Mouse (Mus musculus): ENCODE results near the gene Tmem151a. TPM values are rescaled to one million over a fixed set of nuclear protein-coding genes. Genes with fewer than 3 reads are reported as not detected.
A peak's percentile ranks its signal among the peaks of the same experiment; 100 is the strongest.

Gene Tmem151a
- polyA plus RNA-seq, 1 experiment from 2014 or later, result 2.2 TPM

DNA sequence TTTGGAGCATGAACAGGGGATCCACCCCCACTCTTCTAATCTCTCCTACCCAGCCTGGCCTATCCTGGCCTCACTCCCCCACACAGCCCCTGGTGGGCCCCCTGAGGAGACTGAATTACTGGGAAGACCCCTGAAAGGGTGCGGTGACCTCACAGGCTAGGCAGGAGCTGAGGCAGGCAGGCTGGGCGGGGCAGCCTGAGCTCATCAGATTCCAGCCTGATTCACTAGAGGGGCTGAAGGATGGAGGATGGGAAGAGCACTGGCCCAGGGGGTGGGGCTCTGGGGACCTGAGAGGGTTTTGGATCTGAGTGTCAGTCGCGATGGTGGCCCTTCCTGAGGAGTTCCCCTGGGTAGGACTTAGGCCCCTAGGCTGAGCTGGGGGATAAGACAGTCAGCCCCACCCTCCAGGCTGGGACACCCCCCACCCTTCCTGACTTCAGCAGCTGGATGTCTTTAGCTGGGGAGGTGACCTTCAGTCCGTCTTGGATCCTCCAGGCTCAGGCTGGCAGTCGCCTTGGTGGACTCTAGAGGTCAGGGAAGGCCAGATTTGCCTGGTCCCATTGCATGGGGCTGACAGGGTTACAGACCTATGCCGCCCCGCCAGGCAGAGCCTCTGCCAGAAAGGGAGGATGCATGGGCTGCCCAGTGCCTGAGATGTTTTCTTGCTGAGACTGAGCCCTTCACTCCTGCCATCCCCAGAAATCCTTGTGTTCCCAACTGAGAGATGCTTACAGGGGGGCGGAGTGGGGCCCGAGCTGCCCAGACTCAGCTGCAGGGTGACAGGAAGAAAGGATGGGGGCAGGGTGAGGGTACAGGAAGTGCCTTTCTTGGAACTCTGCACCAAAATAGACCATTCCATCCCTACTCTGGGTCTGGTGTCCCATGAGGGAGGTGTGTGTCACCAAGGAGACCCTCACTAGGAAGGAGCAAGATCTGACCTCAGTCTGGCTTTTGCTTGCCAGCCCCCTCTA is 26.2 kb downstream of the Tmem151a start:
- ATAC-seq (ENCODE audit: insufficient number of reproducible peaks, low FRiP score, low TSS enrichment, low read depth) (no peak), DNase-seq (ENCODE audit: low spot score) (no peak)
- peak overlapping the region; percentile 3; the same call in 1 of the 2 replicates for H3K9ac ChIP-seq (ENCODE audit: low read length)
- WGBS, result 12% methylated on average over 10 of the region's 10 CpGs
- H3K4me1 ChIP-seq (ENCODE audit: control insufficient read depth, insufficient read depth, low read length), result peaks cover 45% of the 10 kb centered on the region
- H3K9me3 ChIP-seq (ENCODE audit: control insufficient read depth, low read length), result no peaks in the 10 kb centered on the region
- no peaks in the 10 kb centered on the region for H3K27me3 ChIP-seq (ENCODE audit: control insufficient read depth, insufficient read depth, low read length)
- no peak overlapping the region for H3K4me3 ChIP-seq (ENCODE audit: low read depth, low read length)
- H3K27ac ChIP-seq (replicated peaks; ENCODE audit: low read depth, low read length), result peak overlapping the region; percentile 36; the same call in 1 of the 2 replicates
- no peaks in the 10 kb centered on the region for H3K36me3 ChIP-seq (ENCODE audit: control insufficient read depth, insufficient read depth, low read length)
- H3K4me2 ChIP-seq (ENCODE audit: low read depth, severe bottlenecking), result no peak overlapping the region

DNA sequence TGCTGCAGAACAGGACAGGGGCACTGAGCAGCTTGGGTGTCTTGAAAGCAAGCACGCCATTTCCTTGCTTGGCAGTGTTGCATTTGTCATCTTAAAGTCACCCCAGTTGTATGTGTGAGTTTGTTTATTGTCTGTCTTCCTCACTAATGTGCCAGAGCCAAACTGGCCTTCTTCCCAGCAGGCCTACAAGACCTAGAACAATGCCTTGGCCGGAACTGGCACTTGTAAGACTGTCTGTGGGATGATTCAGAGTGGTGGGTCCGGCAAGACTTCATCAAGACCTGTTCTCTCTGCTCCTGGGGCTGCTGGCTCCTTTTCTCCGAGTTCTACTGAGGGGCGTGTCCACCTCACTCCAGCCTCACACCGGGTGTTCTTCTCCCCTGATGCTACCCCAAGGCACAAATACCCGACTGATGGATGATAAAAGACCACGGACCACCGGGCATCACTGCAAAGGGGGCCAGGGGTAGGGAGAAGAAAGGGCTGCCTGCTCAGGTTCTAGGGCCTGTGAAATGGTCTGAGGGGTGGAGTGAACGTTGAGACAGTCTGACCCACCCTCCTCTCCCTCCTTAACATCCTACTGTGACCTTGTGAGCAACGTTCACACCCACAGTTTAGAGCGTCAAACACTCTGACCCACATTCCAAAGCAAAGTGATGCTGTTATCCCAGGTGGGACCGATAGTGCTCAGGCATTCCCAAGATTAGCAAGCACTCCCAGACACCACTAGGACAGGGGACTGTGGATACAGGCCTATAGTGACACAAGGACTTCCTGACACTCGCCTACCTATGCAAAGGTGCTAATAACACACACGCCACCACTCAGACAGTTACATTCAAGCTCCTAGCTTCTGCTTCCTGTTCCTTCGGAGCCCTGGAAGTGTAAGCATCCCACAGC is 27.2 kb downstream of the Tmem151a start:
- Histone ChIP-seq H3K27me3 (ENCODE audit: control insufficient read depth, insufficient read depth, low read length) (peaks cover 8% of the 10 kb centered on the region), H3K4me1 (ENCODE audit: control insufficient read depth, insufficient read depth, low read length) (peaks cover 45% of the 10 kb centered on the region), H3K9me3 (ENCODE audit: control insufficient read depth, low read length) (no peaks in the 10 kb centered on the region), H3K27ac (replicated peaks; ENCODE audit: low read depth, low read length) (no peak overlapping the region), H3K4me3 (ENCODE audit: low read depth, low read length) (no peak overlapping the region), H3K4me2 (ENCODE audit: low read depth, severe bottlenecking) (no peak overlapping the region), H3K36me3 (ENCODE audit: control insufficient read depth, insufficient read depth, low read length) (no peaks in the 10 kb centered on the region), H3K9ac (ENCODE audit: low read length) (no peak overlapping the region)
- DNase-seq (ENCODE audit: low spot score) (no peak), ATAC-seq (ENCODE audit: insufficient number of reproducible peaks, low FRiP score, low TSS enrichment, low read depth) (no peak)
- 25% methylated on average over 16 of the region's 16 CpGs for WGBS

DNA sequence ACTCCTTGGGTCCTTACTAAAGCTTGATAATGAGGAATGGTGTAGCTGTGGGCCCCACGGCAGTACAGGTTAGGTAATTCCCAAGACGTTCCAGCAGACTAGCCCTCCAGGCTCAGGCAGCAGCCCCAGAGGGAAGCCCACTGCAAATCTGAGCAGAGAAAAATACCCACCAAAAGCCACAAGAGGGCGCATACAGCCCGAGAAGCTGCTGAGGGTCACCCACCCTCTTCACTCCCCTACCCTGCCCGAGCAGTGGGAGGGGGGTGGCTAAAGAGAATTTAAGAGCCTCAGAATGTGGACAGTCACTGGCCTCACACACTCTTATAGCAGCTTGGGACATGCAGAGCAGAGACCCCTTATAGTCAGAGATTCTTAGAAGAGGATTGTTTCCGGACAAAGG is 29.1 kb downstream of the Tmem151a start:
- H3K9me3 ChIP-seq (ENCODE audit: control insufficient read depth, low read length), result no peaks in the 10 kb centered on the region
- no peaks in the 10 kb centered on the region for H3K36me3 ChIP-seq (ENCODE audit: control insufficient read depth, insufficient read depth, low read length)
- no peak overlapping the region for H3K9ac ChIP-seq (ENCODE audit: low read length)
- H3K4me3 ChIP-seq (ENCODE audit: low read depth, low read length), result 0 out of 2 replicates have a peak overlapping the region, but pooled peaks have one; percentile 5
- ATAC-seq (ENCODE audit: insufficient number of reproducible peaks, low FRiP score, low TSS enrichment, low read depth) (peak; percentile 58; the same call in 1 of the 2 replicates), DNase-seq (ENCODE audit: low spot score) (peak; percentile 87)
- no peak overlapping the region for H3K27ac ChIP-seq (replicated peaks; ENCODE audit: low read depth, low read length)
- H3K27me3 ChIP-seq (ENCODE audit: control insufficient read depth, insufficient read depth, low read length), result peaks cover 27% of the 10 kb centered on the region
- H3K4me2 ChIP-seq (ENCODE audit: low read depth, severe bottlenecking), result peak overlapping the region; percentile 12; the same call in 1 of the 2 replicates
- WGBS, result 9% methylated on average over 6 of the region's 6 CpGs
- H3K4me1 ChIP-seq (ENCODE audit: control insufficient read depth, insufficient read depth, low read length), result peaks cover 40% of the 10 kb centered on the region

DNA sequence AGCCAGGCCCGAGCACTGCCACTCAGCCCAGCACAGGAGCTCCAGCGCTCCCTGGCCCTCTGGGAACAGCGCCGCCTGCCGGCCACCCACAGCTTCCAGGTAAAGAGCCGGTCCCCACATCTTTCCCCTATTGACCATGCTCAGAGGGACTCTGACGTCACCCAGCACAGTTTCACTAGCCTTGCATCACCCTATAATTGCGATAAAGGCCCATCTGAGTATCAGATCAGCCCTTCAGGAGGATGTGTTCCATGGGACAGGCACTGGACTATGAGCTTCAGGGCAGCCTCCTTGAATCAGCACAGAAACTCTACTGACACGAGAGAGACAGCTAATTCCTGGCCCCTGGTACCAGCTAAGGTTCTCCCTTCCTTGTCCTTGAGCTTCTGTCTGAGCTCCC is 31.4 kb downstream of the Tmem151a start:
- H3K9ac ChIP-seq (ENCODE audit: low read length), result no peak overlapping the region
- H3K9me3 ChIP-seq (ENCODE audit: control insufficient read depth, low read length), result no peaks in the 10 kb centered on the region
- DNase-seq (ENCODE audit: low spot score) (peak; percentile 83), ATAC-seq (ENCODE audit: insufficient number of reproducible peaks, low FRiP score, low TSS enrichment, low read depth) (no peak)
- H3K4me3 ChIP-seq (ENCODE audit: low read depth, low read length), result no peak overlapping the region
- H3K27me3 ChIP-seq (ENCODE audit: control insufficient read depth, insufficient read depth, low read length), result peaks cover 33% of the 10 kb centered on the region
- peaks cover 32% of the 10 kb centered on the region for H3K4me1 ChIP-seq (ENCODE audit: control insufficient read depth, insufficient read depth, low read length)
- H3K4me2 ChIP-seq (ENCODE audit: low read depth, severe bottlenecking), result no peak overlapping the region
- WGBS, result 17% methylated on average over 9 of the region's 9 CpGs
- peaks cover 2% of the 10 kb centered on the region for H3K36me3 ChIP-seq (ENCODE audit: control insufficient read depth, insufficient read depth, low read length)
- no peak overlapping the region for H3K27ac ChIP-seq (replicated peaks; ENCODE audit: low read depth, low read length)

DNA sequence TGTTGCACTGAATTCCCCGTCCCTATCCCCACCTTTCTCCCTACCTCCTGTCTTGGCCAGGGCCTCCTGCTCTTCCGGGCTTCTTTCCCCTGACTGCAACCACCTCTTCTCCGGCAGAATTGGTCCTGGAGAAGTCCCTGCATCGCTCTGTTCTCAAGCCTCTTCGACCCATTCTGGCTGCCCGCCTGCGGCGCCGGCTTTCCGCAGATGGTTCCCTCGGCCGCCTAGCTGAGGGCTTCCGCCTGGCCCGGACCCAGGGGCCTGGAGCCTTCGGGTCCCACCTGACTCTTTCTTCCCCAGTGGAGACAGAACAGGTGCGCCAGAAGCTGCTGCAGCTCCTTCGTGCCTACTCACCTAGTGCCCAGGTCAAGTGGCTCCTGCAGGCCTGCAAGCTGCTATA is 32.5 kb downstream of the Tmem151a start:
- DNase-seq (ENCODE audit: low spot score), result no peak
- H3K27ac ChIP-seq (replicated peaks; ENCODE audit: low read depth, low read length), result no peak overlapping the region
- WGBS, result 49% methylated on average over 17 of the region's 17 CpGs
- H3K4me2 ChIP-seq (ENCODE audit: low read depth, severe bottlenecking), result no peak overlapping the region
- no peak overlapping the region for H3K4me3 ChIP-seq (ENCODE audit: low read depth, low read length)
- peaks cover 5% of the 10 kb centered on the region for H3K36me3 ChIP-seq (ENCODE audit: control insufficient read depth, insufficient read depth, low read length)
- H3K9ac ChIP-seq (ENCODE audit: low read length), result no peak overlapping the region
- H3K4me1 ChIP-seq (ENCODE audit: control insufficient read depth, insufficient read depth, low read length), result peaks cover 24% of the 10 kb centered on the region
- no peaks in the 10 kb centered on the region for H3K9me3 ChIP-seq (ENCODE audit: control insufficient read depth, low read length)
- H3K27me3 ChIP-seq (ENCODE audit: control insufficient read depth, insufficient read depth, low read length), result peaks cover 33% of the 10 kb centered on the region
- no peak for ATAC-seq (ENCODE audit: insufficient number of reproducible peaks, low FRiP score, low TSS enrichment, low read depth)

DNA sequence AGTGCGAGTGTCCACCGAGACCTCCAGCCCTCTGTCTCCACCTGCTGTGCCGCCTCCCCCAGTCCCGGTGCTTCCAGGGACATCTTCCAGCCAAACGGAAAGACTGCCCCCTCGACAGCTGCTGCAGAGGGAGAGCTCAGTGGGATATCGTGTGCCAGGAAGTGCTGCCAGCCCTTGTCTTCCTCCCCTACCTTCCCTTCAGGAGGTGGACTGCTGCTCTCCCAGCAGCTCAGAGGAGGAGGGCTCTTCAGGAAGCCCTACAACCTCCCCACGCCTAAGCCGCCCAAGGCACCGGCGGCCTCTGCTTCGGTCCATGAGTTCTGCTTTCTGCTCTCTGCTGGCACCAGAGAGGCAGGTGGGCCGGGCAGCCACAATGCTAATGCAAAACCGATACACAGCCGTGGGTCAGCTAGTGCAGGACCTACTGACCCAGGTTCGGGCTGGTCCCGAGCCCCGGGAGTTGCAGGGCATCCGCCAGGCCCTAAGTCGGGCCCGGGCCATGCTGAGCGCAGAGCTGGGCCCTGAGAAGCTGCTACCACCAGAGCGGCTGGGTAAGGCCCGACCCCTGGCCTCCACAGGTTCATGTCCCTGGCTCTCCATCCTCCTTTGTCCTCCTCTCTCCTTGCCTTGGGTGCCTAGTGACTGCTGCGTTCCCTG is 33.0 kb downstream of the Tmem151a start:
- 28% methylated on average over 25 of the region's 25 CpGs for WGBS
- Histone ChIP-seq H3K27ac (replicated peaks; ENCODE audit: low read depth, low read length) (no peak overlapping the region), H3K9ac (ENCODE audit: low read length) (no peak overlapping the region), H3K4me1 (ENCODE audit: control insufficient read depth, insufficient read depth, low read length) (peaks cover 24% of the 10 kb centered on the region), H3K4me2 (ENCODE audit: low read depth, severe bottlenecking) (no peak overlapping the region), H3K4me3 (ENCODE audit: low read depth, low read length) (no peak overlapping the region), H3K27me3 (ENCODE audit: control insufficient read depth, insufficient read depth, low read length) (peaks cover 33% of the 10 kb centered on the region), H3K36me3 (ENCODE audit: control insufficient read depth, insufficient read depth, low read length) (peaks cover 5% of the 10 kb centered on the region), H3K9me3 (ENCODE audit: control insufficient read depth, low read length) (no peaks in the 10 kb centered on the region)
- ATAC-seq (ENCODE audit: insufficient number of reproducible peaks, low FRiP score, low TSS enrichment, low read depth), result no peak
- DNase-seq (ENCODE audit: low spot score), result no peak

DNA sequence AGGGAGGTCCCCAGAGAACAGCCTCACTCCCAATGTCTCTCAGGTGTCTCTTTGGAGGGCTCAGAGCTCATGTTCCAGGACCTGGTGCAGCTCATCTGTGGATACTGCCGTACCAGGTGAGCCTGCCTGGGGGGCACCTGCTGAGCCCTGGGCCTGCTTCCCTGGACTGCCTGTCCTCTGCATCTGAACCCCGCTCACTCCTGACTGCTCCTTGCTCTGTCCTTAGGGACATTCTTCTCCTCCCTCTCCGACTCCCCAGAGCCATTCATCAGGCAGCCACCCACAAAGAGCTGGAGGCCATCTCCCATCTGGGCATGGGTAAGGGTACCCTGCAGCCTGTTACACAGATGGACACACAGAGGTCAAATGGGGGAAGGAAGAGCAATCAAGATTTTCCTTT is 33.8 kb downstream of the Tmem151a start:
- Histone ChIP-seq H3K9me3 (ENCODE audit: control insufficient read depth, low read length) (no peaks in the 10 kb centered on the region), H3K4me1 (ENCODE audit: control insufficient read depth, insufficient read depth, low read length) (peaks cover 18% of the 10 kb centered on the region), H3K27me3 (ENCODE audit: control insufficient read depth, insufficient read depth, low read length) (peaks cover 33% of the 10 kb centered on the region), H3K9ac (ENCODE audit: low read length) (no peak overlapping the region), H3K4me2 (ENCODE audit: low read depth, severe bottlenecking) (peak overlapping the region; percentile 33), H3K27ac (replicated peaks; ENCODE audit: low read depth, low read length) (no peak overlapping the region), H3K4me3 (ENCODE audit: low read depth, low read length) (no peak overlapping the region), H3K36me3 (ENCODE audit: control insufficient read depth, insufficient read depth, low read length) (peaks cover 8% of the 10 kb centered on the region)
- WGBS, result 34% methylated on average over 3 of the region's 3 CpGs
- DNase-seq (ENCODE audit: low spot score) (no peak), ATAC-seq (ENCODE audit: insufficient number of reproducible peaks, low FRiP score, low TSS enrichment, low read depth) (no peak)

DNA sequence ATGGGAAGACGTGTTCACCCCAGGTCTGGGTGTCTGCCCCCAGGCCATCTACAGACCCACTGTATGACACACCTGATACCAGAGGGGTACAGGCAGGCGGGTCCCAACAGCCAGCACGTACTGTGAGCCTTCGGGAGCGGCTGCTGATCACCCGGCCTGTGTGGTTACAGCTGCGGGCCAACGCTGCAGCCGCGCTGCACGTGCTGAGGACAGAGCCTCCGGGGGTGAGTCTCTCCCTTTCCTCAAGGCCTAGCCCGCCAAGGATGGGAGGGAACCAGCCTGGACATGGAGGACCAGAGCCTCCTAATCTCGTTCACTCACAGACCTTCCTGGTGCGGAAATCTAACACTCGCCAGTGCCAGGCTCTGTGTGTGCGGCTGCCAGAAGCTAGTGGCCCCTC is 34.3 kb downstream of the Tmem151a start:
- peak overlapping the region; percentile 3; the same call in 1 of the 2 replicates for H3K9ac ChIP-seq (ENCODE audit: low read length)
- WGBS, result 7% methylated on average over 17 of the region's 17 CpGs
- H3K4me2 ChIP-seq (ENCODE audit: low read depth, severe bottlenecking), result peak overlapping the region; percentile 33
- DNase-seq (ENCODE audit: low spot score) (peak; percentile 54), ATAC-seq (ENCODE audit: insufficient number of reproducible peaks, low FRiP score, low TSS enrichment, low read depth) (no peak)
- H3K36me3 ChIP-seq (ENCODE audit: control insufficient read depth, insufficient read depth, low read length), result peaks cover 8% of the 10 kb centered on the region
- no peaks in the 10 kb centered on the region for H3K9me3 ChIP-seq (ENCODE audit: control insufficient read depth, low read length)
- H3K4me1 ChIP-seq (ENCODE audit: control insufficient read depth, insufficient read depth, low read length), result peaks cover 16% of the 10 kb centered on the region
- peak overlapping the region; percentile 22 for H3K4me3 ChIP-seq (ENCODE audit: low read depth, low read length)
- H3K27ac ChIP-seq (replicated peaks; ENCODE audit: low read depth, low read length), result no peak overlapping the region
- H3K27me3 ChIP-seq (ENCODE audit: control insufficient read depth, insufficient read depth, low read length), result peaks cover 33% of the 10 kb centered on the region

Data from limb, embryonic 11.5 days (tissue).